Mouse (Mus musculus): ENCODE measurements around the gene Stat5b. TPM values are rescaled to one million over a fixed set of nuclear protein-coding genes. Genes with fewer than 3 reads are reported as not detected.

Stat5b gene
- total and polyA plus RNA-seq, 3 experiments, result 29.3 to 37.0 (median 32.3) TPM

DNA sequence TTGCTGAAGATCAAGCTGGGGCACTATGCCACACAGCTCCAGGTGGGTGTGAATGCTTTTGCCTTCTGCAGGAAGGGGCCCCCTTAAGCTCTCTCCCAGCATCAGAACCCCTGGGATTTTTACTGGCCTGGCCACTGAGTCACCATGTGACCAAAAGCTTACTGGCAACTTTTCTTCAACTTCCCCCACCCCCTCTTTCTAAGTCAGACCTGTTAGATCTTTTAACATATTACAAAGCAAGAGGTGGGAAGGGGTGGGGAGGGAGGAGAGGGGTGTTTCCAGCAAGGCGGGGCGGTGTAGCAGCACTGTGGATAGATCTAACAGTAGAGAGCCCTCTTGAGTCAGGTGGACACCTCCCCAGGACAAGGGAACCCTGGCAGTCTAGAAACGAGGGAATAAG is 11.3 kb upstream of the Stat5b start:
- Histone ChIP-seq H3K4me1 (ENCODE audit: control insufficient read depth in 1 of 2, insufficient read depth in 2 of 2, low read length in 2 of 2) (peaks cover 10 to 35% of the 10 kb centered on the region in 2 experiments), H3K79me2 (ENCODE audit: control insufficient read depth, insufficient read depth, low read length, poor library complexity) (peaks cover 15% of the 10 kb centered on the region)
- TF ChIP-seq MXI1 (IDR thresholded peaks at IDR 0.05; ENCODE audit: low read depth, low read length) (no peak), NRF1 (IDR thresholded peaks at IDR 0.05; ENCODE audit: insufficient read depth, low read depth, low read length, poor library complexity, severe bottlenecking) (no peak), ETS1 (IDR thresholded peaks at IDR 0.05; ENCODE audit: low read depth, low read length) (no peak), ZMIZ1 (IDR thresholded peaks at IDR 0.05; ENCODE audit: low read depth, low read length) (no peak), ELF1 (IDR thresholded peaks at IDR 0.05; ENCODE audit: low read depth, low read length) (no peak), CHD2 (IDR thresholded peaks at IDR 0.05; ENCODE audit: low read length) (no peak), USF2 (IDR thresholded peaks at IDR 0.05; ENCODE audit: borderline replicate concordance in 1 of 2, insufficient read depth in 1 of 2, low read depth in 1 of 2, low read length in 2 of 2) (no peak), TBP (IDR thresholded peaks at IDR 0.05; ENCODE audit: low read depth, low read length) (no peak), UBTF (IDR thresholded peaks at IDR 0.05; ENCODE audit: borderline replicate concordance, insufficient read depth, low read depth, low read length) (no peak), USF1 (IDR thresholded peaks at IDR 0.05; ENCODE audit: low read depth, low read length) (no peak; the same call in 1 of the 2 replicates), KAT2A (conservative IDR thresholded peaks at IDR 0.05; ENCODE audit: low read depth, low read length) (no peak), MAZ (IDR thresholded peaks at IDR 0.05; ENCODE audit: low read depth, low read length) (no peak), POLR2A (IDR thresholded peaks at IDR 0.05; ENCODE audit: control insufficient read depth in 1 of 2, insufficient read depth in 1 of 2, low read depth in 1 of 2, low read length in 2 of 2, poor library complexity in 1 of 2) (no peak), CTCF (IDR thresholded peaks at IDR 0.05 in 2 of 3, conservative IDR thresholded peaks at IDR 0.05 in 1 of 3; ENCODE audit: control insufficient read depth in 1 of 3, insufficient read depth in 1 of 3, low read depth in 2 of 3, low read length in 3 of 3, poor library complexity in 1 of 3, severe bottlenecking in 1 of 3) (no peak), SIN3A (IDR thresholded peaks at IDR 0.05; ENCODE audit: low read length) (no peak), MEF2A (IDR thresholded peaks at IDR 0.05; ENCODE audit: extremely low read depth, insufficient replicate concordance, low read depth, low read length, poor library complexity, severe bottlenecking) (no peak), EP300 (IDR thresholded peaks at IDR 0.05; ENCODE audit: low read depth in 1 of 2, low read length in 2 of 2) (no peak), RAD21 (IDR thresholded peaks at IDR 0.05; ENCODE audit: low read depth, low read length) (no peak), TCF12 (IDR thresholded peaks at IDR 0.05; ENCODE audit: low read depth, low read length) (no peak), TAL1 (IDR thresholded peaks at IDR 0.05; ENCODE audit: low read length) (no peak)

DNA sequence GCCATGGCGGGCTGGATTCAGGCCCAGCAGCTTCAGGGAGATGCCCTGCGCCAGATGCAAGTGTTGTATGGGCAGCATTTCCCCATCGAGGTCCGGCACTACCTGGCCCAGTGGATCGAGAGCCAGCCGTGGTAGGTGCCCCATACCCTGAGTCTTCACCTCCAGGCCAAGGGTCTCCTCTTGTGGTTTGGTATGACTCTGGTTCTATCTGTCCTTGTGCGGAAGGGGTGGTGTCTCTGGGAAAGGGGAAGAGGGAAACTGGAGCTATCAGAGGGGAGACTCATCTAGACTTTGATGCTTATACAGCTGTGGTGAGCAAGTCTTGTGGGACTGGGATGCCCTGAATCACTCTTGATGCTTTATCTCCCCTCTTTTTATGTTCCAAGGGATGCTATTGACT is 10.8 kb upstream of the Stat5b start:
- H3K36me3 ChIP-seq (ENCODE audit: control insufficient read depth in 1 of 2, insufficient read depth in 2 of 2, low read length in 2 of 2), result peaks cover 4 to 22% of the 10 kb centered on the region in 2 experiments
- no peaks in the 10 kb centered on the region for H3K9me3 ChIP-seq (replicated peaks; ENCODE audit: insufficient read depth, low read length)
- peaks cover 9 to 35% of the 10 kb centered on the region in 2 experiments for H3K4me1 ChIP-seq (ENCODE audit: control insufficient read depth in 1 of 2, insufficient read depth in 2 of 2, low read length in 2 of 2)
- peak overlapping the region; percentile 69 to 83 for H3K4me3 ChIP-seq (ENCODE audit: control insufficient read depth in 1 of 2, insufficient read depth in 1 of 2, low read depth in 2 of 2, low read length in 2 of 2)
- H3K27me3 ChIP-seq (ENCODE audit: control insufficient read depth in 1 of 2, insufficient read depth in 2 of 2, low read length in 2 of 2), result no peaks in the 10 kb centered on the region
- H3K27ac ChIP-seq (ENCODE audit: control insufficient read depth, low read depth, low read length), result peak overlapping the region; percentile 73
- DNase-seq (ENCODE audit: low read depth, low spot score), result peak; percentile 88
- peaks cover 15% of the 10 kb centered on the region for H3K79me2 ChIP-seq (ENCODE audit: control insufficient read depth, insufficient read depth, low read length, poor library complexity)
- peak overlapping the region; percentile 76 for H3K9ac ChIP-seq (ENCODE audit: control insufficient read depth, low read depth, low read length, poor library complexity, severe bottlenecking)
- TF ChIP-seq BHLHE40 (IDR thresholded peaks at IDR 0.05; ENCODE audit: borderline replicate concordance, low read depth, low read length) (no peak), TBP (IDR thresholded peaks at IDR 0.05; ENCODE audit: low read depth, low read length) (peak; percentile 65; the same call in 1 of the 2 replicates), POLR2AphosphoS5 (IDR thresholded peaks at IDR 0.05; ENCODE audit: borderline replicate concordance, low read depth, low read length) (no peak), MAFK (IDR thresholded peaks at IDR 0.05; ENCODE audit: borderline replicate concordance, low read depth, low read length) (no peak), CHD2 (IDR thresholded peaks at IDR 0.05; ENCODE audit: low read length) (no peak), GATA1 (IDR thresholded peaks at IDR 0.05; ENCODE audit: low read depth, low read length) (no peak; the same call in 1 of the 2 replicates), ZMIZ1 (IDR thresholded peaks at IDR 0.05; ENCODE audit: low read depth, low read length) (no peak), RAD21 (IDR thresholded peaks at IDR 0.05; ENCODE audit: low read depth, low read length) (no peak), GABPA (IDR thresholded peaks at IDR 0.05; ENCODE audit: low read depth, low read length) (no peak), RCOR1 (IDR thresholded peaks at IDR 0.05; ENCODE audit: low read depth, low read length) (peak; percentile 4; the same call in 1 of the 2 replicates), KAT2A (conservative IDR thresholded peaks at IDR 0.05; ENCODE audit: low read depth, low read length) (no peak), CHD1 (IDR thresholded peaks at IDR 0.05; ENCODE audit: low read depth, low read length) (peak; percentile 87), TCF12 (IDR thresholded peaks at IDR 0.05; ENCODE audit: low read depth, low read length) (peak; percentile 20), SIN3A (IDR thresholded peaks at IDR 0.05; ENCODE audit: low read length) (peak; percentile 59; the same call in 1 of the 2 replicates), MAZ (IDR thresholded peaks at IDR 0.05; ENCODE audit: low read depth, low read length) (0 out of 2 replicates have a peak, but pooled peaks have one; percentile 29), ETS1 (IDR thresholded peaks at IDR 0.05; ENCODE audit: low read depth, low read length) (peak; percentile 57; the same call in 1 of the 2 replicates), JUND (IDR thresholded peaks at IDR 0.05; ENCODE audit: low read depth, low read length) (no peak), POLR2A (IDR thresholded peaks at IDR 0.05; ENCODE audit: control insufficient read depth in 1 of 2, insufficient read depth in 1 of 2, low read depth in 1 of 2, low read length in 2 of 2, poor library complexity in 1 of 2) (peak in 1 of 2 experiments; percentile 57; a peak in 1 of 4 replicates)

More for the DNA sequence above, 11.3 kb upstream of the Stat5b start:
- peak overlapping the region; percentile 5; the same call in 1 of the 2 replicates for H3K9ac ChIP-seq (ENCODE audit: control insufficient read depth, low read depth, low read length, poor library complexity, severe bottlenecking)
- H3K27me3 ChIP-seq (ENCODE audit: control insufficient read depth in 1 of 2, insufficient read depth in 2 of 2, low read length in 2 of 2), result no peaks in the 10 kb centered on the region
- no peak overlapping the region for H3K27ac ChIP-seq (ENCODE audit: control insufficient read depth, low read depth, low read length)
- DNase-seq (ENCODE audit: low read depth, low spot score), result no peak
- peaks cover 4 to 24% of the 10 kb centered on the region in 2 experiments for H3K36me3 ChIP-seq (ENCODE audit: control insufficient read depth in 1 of 2, insufficient read depth in 2 of 2, low read length in 2 of 2)
- H3K9me3 ChIP-seq (replicated peaks; ENCODE audit: insufficient read depth, low read length), result no peaks in the 10 kb centered on the region
- peak overlapping the region in 1 of 2 experiments; percentile 69; a peak in 1 of 4 replicates for H3K4me3 ChIP-seq (ENCODE audit: control insufficient read depth in 1 of 2, insufficient read depth in 1 of 2, low read depth in 2 of 2, low read length in 2 of 2)

Data from MEL (cell line).